ENCODE assay signal across 16 mouse cellular contexts in the genomic region with DNA sequence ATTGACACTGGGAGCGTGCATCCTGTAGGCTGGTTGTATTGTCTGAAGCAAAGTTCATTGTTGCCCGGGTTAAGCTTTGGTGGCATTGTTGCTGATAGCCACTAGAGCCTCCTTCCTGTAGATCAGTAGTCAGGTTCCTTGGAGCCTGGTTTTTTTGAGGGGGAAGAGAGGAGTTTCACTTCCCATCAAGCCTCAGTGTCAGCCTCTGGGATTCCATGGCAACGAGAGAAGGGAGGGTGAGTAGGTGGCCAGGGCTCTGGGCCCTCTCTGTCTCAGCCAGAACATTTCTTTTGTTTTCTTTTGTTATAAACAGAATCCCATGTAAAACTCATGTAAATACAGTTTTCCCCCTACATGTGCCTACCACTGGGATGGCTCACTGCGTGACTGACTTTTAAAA. TPM values are rescaled to one million over a fixed set of nuclear protein-coding genes. Genes with fewer than 3 reads are reported as not detected.
DNase-seq lines count a peak whose midpoint lies in the region; ATAC-seq and TF ChIP-seq lines count a peak whose summit lies in the region.
"Had no signal": no experiment of that assay in that cellular context is flagged by ENCODE, and none has a peak within 500 bp of the region (broad histone marks: within the 10 kb centered on the region; RNA-seq: fewer than 3 reads in every experiment).

No protein-coding gene starts in this region.

- no peaks in the 10 kb centered on the region for H3K36me3 ChIP-seq in forebrain, postnatal 0 days (ENCODE audit: insufficient read depth)
- no peaks in the 10 kb centered on the region for H3K36me3 ChIP-seq in forebrain, embryonic 11.5 days (ENCODE audit: control insufficient read depth, insufficient read depth, low read length)
- H3K36me3 ChIP-seq in hindbrain, embryonic 13.5 days: no peaks in the 10 kb centered on the region
- no peaks in the 10 kb centered on the region for H3K36me3 ChIP-seq in midbrain, embryonic 15.5 days (replicated peaks)
- H3K36me3 ChIP-seq: embryonic facial prominence, embryonic 15.5 days; limb, embryonic 12.5 days; neural tube, embryonic 13.5 days had no signal

- H3K4me3 ChIP-seq in forebrain, postnatal 0 days (ENCODE audit: low read depth, low read length): no peak overlapping the region
- H3K4me3 ChIP-seq in forebrain, embryonic 11.5 days (ENCODE audit: low read depth, low read length): no peak overlapping the region
- no peak overlapping the region for H3K4me3 ChIP-seq in hindbrain, embryonic 13.5 days
- H3K4me3 ChIP-seq in midbrain, embryonic 15.5 days: no peak overlapping the region
- H3K4me3 ChIP-seq: embryonic facial prominence, embryonic 15.5 days; limb, embryonic 12.5 days; neural tube, embryonic 13.5 days had no signal

- H3K9me3 ChIP-seq in forebrain, postnatal 0 days (ENCODE audit: low read length): no peaks in the 10 kb centered on the region
- no peaks in the 10 kb centered on the region for H3K9me3 ChIP-seq in forebrain, embryonic 11.5 days (ENCODE audit: control insufficient read depth, low read length)
- H3K9me3 ChIP-seq in hindbrain, embryonic 13.5 days: no peaks in the 10 kb centered on the region
- H3K9me3 ChIP-seq in midbrain, embryonic 15.5 days: no peaks in the 10 kb centered on the region
- H3K9me3 ChIP-seq: embryonic facial prominence, embryonic 15.5 days; limb, embryonic 12.5 days; neural tube, embryonic 13.5 days had no signal

- H3K27me3 ChIP-seq in forebrain, postnatal 0 days (ENCODE audit: insufficient read depth, low read length): no peaks in the 10 kb centered on the region
- no peaks in the 10 kb centered on the region for H3K27me3 ChIP-seq in forebrain, embryonic 11.5 days (ENCODE audit: control insufficient read depth, insufficient read depth, low read length)
- no peaks in the 10 kb centered on the region for H3K27me3 ChIP-seq in hindbrain, embryonic 13.5 days
- H3K27me3 ChIP-seq in midbrain, embryonic 15.5 days (replicated peaks): no peaks in the 10 kb centered on the region
- H3K27me3 ChIP-seq: embryonic facial prominence, embryonic 15.5 days; limb, embryonic 12.5 days; neural tube, embryonic 13.5 days had no signal

- no peak overlapping the region for H3K27ac ChIP-seq in forebrain, postnatal 0 days (ENCODE audit: low read depth, low read length)
- no peak overlapping the region for H3K27ac ChIP-seq in forebrain, embryonic 11.5 days (ENCODE audit: low read depth, low read length)
- H3K27ac ChIP-seq in hindbrain, embryonic 13.5 days: peak overlapping the region; percentile 50; the same call in 1 of the 2 replicates
- 0 out of 2 replicates have a peak overlapping the region, but pooled peaks have one; percentile 0 for H3K27ac ChIP-seq in midbrain, embryonic 15.5 days
- H3K27ac ChIP-seq: embryonic facial prominence, embryonic 15.5 days; limb, embryonic 12.5 days; neural tube, embryonic 13.5 days had no signal

- H3K9ac ChIP-seq in forebrain, postnatal 0 days: no peak overlapping the region
- no peak overlapping the region for H3K9ac ChIP-seq in forebrain, embryonic 11.5 days (ENCODE audit: low read length)
- no peak overlapping the region; the same call in 1 of the 2 replicates for H3K9ac ChIP-seq in hindbrain, embryonic 13.5 days
- H3K9ac ChIP-seq in midbrain, embryonic 15.5 days: no peak overlapping the region
- H3K9ac ChIP-seq: embryonic facial prominence, embryonic 15.5 days; limb, embryonic 12.5 days; liver, postnatal 0 days; neural tube, embryonic 13.5 days had no signal

- TF ChIP-seq CTCF in forebrain, postnatal 0 days (IDR thresholded peaks at IDR 0.05; ENCODE audit: low read depth): no peak

- H3K4me1 ChIP-seq in forebrain, postnatal 0 days (ENCODE audit: insufficient read depth): no peaks in the 10 kb centered on the region
- peaks cover 2% of the 10 kb centered on the region; the same call in 1 of the 2 replicates for H3K4me1 ChIP-seq in forebrain, embryonic 11.5 days (replicated peaks; ENCODE audit: control insufficient read depth, insufficient read depth, low read length)
- H3K4me1 ChIP-seq in hindbrain, embryonic 13.5 days (replicated peaks): peaks cover 14% of the 10 kb centered on the region
- H3K4me1 ChIP-seq in midbrain, embryonic 15.5 days: peaks cover 11% of the 10 kb centered on the region
- H3K4me1 ChIP-seq: limb, embryonic 12.5 days had no signal

- DNase-seq in forebrain, postnatal 0 days: no peak
- no peak for DNase-seq in forebrain, embryonic 11.5 days (ENCODE audit: low spot score)
- peak; percentile 26 for DNase-seq in right cerebral cortex, adult 18-20 months
- no peak for DNase-seq in right cerebral cortex, postnatal 25 days
- DNase-seq in retina, embryonic 14.5 days (ENCODE audit: low spot score): no peak
- DNase-seq in adrenal gland, adult 18-20 months (ENCODE audit: low spot score in 2 of 2): no peak
- DNase-seq: cerebellum, adult 8-10 months; kidney, adult 2 months; liver, postnatal 0 days; right cerebral cortex, postnatal 14 days; thymus, postnatal 36 days had no signal

- no peak overlapping the region for H3K4me2 ChIP-seq in forebrain, postnatal 0 days (ENCODE audit: low read depth)
- no peak overlapping the region for H3K4me2 ChIP-seq in forebrain, embryonic 11.5 days (ENCODE audit: low read depth, low read length, severe bottlenecking)
- no peak overlapping the region for H3K4me2 ChIP-seq in hindbrain, embryonic 13.5 days
- H3K4me2 ChIP-seq in midbrain, embryonic 15.5 days: no peak overlapping the region
- H3K4me2 ChIP-seq: embryonic facial prominence, embryonic 15.5 days; limb, embryonic 12.5 days; neural tube, embryonic 13.5 days had no signal

- ATAC-seq in forebrain, postnatal 0 days: peak; percentile 61; the same call in 1 of the 2 replicates
- no peak for ATAC-seq in forebrain, embryonic 11.5 days (replicated peaks; ENCODE audit: low FRiP score)
- ATAC-seq in hindbrain, embryonic 13.5 days (ENCODE audit: low FRiP score): no peak
- no peak for ATAC-seq in midbrain, embryonic 15.5 days (replicated peaks)
- ATAC-seq: liver, postnatal 0 days had no signal

- WGBS in forebrain, postnatal 0 days: 77% methylated on average over 4 of the region's 4 CpGs
- 73% methylated on average over 4 of the region's 4 CpGs for WGBS in forebrain, embryonic 11.5 days
- 38% methylated on average over 4 of the region's 4 CpGs for WGBS in hindbrain, embryonic 13.5 days
- WGBS in midbrain, embryonic 15.5 days: 48% methylated on average over 4 of the region's 4 CpGs

RNA-seq across cellular contexts. Expression of a gene that starts 25.4 kb away (rescaled TPM):
- total RNA-seq in forebrain, postnatal 0 days (2014; rRNA removed): 75.0 and 88.0 TPM in 2 replicates
- 8.1 and 16.0 TPM in 2 replicates for polyA plus RNA-seq in forebrain, postnatal 0 days (2015; fragmentation: Nextera tagmentation; extraction: Ambion mirVana)
- polyA plus RNA-seq in forebrain, embryonic 11.5 days (2014; fragmentation: Nextera tagmentation; extraction: Ambion mirVana): 40.8 and 42.4 TPM in 2 replicates
- 35.3 and 37.9 TPM in 2 replicates for polyA plus RNA-seq in hindbrain, embryonic 13.5 days (2015; fragmentation: Nextera tagmentation; extraction: Ambion mirVana)
- 34.6 and 36.1 TPM in 2 replicates for polyA plus RNA-seq in midbrain, embryonic 15.5 days (2015; fragmentation: Nextera tagmentation; extraction: Ambion mirVana)
- total RNA-seq in adrenal gland, adult 18-20 months (2021): 10 to 100 TPM; 66.5 to 68.8 TPM

Comparison
In these comparisons a context has a peak if more than half of its experiments do, and no peak if none do; other contexts are left out.
1. H3K27ac ChIP-seq: peak in hindbrain, embryonic 13.5 days (single experiment) and midbrain, embryonic 15.5 days (single experiment); none in forebrain, postnatal 0 days (single experiment) and forebrain, embryonic 11.5 days (single experiment).